Mouse (Mus musculus): ENCODE data around the gene Capn15. TPM values are rescaled to one million over a fixed set of nuclear protein-coding genes. Genes with fewer than 3 reads are reported as not detected.

Capn15 gene
- 23.5 TPM for polyA plus RNA-seq (2015; fragmentation: Illumina TruSeq; extraction: RNeasy Lipid Tissue Mini Kit (QIAGEN cat#74804); ENCODE audit: low read depth, low replicate concordance)

GRCm38 (mm10) chr17:25985306-25986294, at the start of gene Capn15:
Gene Capn15, minus strand, starts transcription at chr17:25985796.

DNA sequence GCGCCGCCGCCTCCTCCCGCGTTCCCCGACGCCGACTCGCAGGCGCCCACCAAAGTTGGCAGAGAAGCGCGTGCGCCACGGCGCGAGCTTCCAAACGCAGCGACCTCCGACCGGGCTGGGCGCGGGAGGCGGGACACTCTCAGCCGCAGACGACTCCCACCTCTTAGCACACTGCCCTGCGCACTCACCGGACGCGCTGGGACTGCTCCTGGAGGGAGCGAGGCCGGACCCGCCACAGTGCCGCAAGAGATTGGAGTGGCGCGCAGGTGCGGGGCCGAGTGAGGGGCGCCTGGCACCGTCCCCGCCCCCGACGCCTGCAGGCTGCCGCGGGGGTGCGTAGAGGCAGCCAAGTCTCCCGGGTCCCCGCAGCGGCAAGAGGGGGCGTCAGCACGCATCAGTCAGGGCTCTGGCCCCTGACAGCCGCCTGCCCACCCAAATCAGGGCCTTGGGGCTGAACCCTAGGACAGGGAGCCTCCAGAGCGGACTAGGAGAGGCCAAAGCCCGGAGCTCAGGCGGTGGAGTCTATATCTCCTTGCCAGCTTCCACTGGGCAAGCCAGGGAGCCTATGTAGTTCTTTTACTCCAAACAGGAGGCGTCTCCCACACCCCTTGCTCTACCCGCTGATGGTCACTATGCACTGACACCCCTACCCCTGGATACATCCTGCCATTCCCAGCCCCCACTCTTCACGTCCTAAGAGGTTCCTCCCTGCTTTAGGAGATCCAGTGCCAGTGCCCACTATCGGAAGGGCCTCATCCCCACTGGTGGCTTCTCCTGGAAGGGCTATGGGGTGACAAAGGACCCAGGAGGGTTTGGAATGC, 33.6 kb downstream of the Capn15 start, which contains the start of gene A930017K11Rik:
TSS of gene A930017K11Rik (minus strand) at position 763 of the 821 bp plus-strand sequence.

DNA sequence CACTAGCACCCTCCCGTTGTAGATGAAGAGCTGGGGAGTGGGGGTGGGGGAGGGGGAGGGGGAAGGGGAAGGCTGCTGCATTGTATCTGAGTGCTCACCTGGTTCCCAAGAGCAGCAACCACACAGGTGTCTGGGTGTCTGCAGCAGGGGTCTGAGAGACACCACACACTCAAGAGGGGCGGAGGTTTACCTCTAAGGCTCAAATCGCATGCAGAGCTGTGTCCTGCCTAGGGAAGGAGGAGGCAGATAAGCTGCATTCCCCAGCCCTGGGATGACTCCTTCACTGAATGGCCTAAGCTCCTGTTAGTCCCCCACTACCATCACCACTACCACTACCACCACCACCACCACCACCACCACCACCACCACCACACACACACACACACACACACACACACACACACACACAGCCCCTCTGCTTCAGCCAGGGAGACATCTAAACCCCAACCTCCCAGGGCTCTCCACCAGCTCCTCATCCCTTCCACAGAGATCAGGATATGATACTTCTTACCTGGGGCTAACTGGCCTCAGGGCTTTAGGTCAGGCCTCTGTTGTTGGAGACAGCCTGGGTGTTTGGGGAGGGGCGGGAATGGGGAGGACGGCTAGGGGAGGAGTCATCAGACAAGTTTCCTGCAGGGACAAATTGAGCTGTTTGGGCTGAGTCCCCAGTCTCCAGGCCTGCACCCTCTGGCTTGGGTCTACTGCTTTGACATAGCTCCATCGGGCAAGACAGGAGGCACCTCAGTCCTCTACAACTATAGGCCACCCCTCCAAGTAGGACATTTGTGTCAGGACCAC, 41.0 kb downstream of the Capn15 start, which contains the start of the genes Pigq and Nhlrc4:
TSS of gene Pigq (minus strand) at position 571 of the 798 bp plus-strand sequence.
TSS of gene Nhlrc4 (minus strand) at position 596 of the 798 bp plus-strand sequence.

DNA sequence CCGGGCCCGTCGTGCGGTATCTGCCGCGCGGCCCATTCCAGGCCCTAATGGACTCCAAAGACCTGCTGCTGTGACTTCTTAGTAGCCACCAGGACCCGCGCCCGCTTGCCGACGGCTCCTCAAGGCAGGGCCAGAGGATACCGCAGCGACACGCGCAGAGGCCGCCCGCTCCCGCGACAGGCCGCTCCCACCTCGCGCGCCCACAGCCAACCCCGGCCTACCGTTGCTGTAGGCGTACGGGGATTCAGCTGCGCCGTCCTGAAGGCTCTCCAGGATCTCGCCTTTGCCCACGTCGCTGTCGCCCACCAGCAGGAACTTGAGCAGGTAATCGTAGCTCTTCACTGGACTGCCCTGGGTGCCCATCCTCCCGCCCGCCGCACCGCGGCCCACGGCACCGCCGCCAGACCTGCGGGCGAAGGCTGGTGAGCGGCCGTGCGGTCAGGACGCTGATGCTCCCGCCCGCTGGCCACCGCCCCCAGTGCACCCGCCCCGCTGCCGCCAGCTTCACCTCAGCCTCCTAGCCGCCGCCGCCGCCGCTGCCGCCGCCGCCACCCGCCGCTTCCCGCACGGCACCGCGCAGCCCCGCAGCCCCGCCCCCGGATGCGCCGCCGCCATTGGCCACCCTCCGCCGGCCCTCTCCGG, 66.3 kb downstream of the Capn15 start, which contains the start of gene Rab40c:
TSS of gene Rab40c (minus strand) at position 584 of the 642 bp plus-strand sequence.

Other genes starting within 250 kb of the Capn15 start
- gene Mslnl, start 249.8 kb downstream of the Capn15 start, polyA plus RNA-seq (2015; fragmentation: Illumina TruSeq; extraction: RNeasy Lipid Tissue Mini Kit (QIAGEN cat#74804); ENCODE audit: low read depth, low replicate concordance), result 0.33 TPM
- 2.9 TPM for gene Msln, start 231.4 kb downstream of the Capn15 start, polyA plus RNA-seq (2015; fragmentation: Illumina TruSeq; extraction: RNeasy Lipid Tissue Mini Kit (QIAGEN cat#74804); ENCODE audit: low read depth, low replicate concordance)
- 32.3 TPM for gene Narfl, start 212.0 kb downstream of the Capn15 start, polyA plus RNA-seq (2015; fragmentation: Illumina TruSeq; extraction: RNeasy Lipid Tissue Mini Kit (QIAGEN cat#74804); ENCODE audit: low read depth, low replicate concordance)
- gene Haghl, start 200.1 kb downstream of the Capn15 start, polyA plus RNA-seq (2015; fragmentation: Illumina TruSeq; extraction: RNeasy Lipid Tissue Mini Kit (QIAGEN cat#74804); ENCODE audit: low read depth, low replicate concordance), result 139 TPM
- gene Ccdc78, start 199.2 kb downstream of the Capn15 start, polyA plus RNA-seq (2015; fragmentation: Illumina TruSeq; extraction: RNeasy Lipid Tissue Mini Kit (QIAGEN cat#74804); ENCODE audit: low read depth, low replicate concordance), result 0.62 TPM
- gene Fam173a, start 192.9 kb downstream of the Capn15 start, polyA plus RNA-seq (2015; fragmentation: Illumina TruSeq; extraction: RNeasy Lipid Tissue Mini Kit (QIAGEN cat#74804); ENCODE audit: low read depth, low replicate concordance), result 88.4 TPM
- 1.7 TPM for gene AC134908.4, start 190.1 kb downstream of the Capn15 start, polyA plus RNA-seq (2015; fragmentation: Illumina TruSeq; extraction: RNeasy Lipid Tissue Mini Kit (QIAGEN cat#74804); ENCODE audit: low read depth, low replicate concordance)
- gene Metrn, start 188.7 kb downstream of the Capn15 start, polyA plus RNA-seq (2015; fragmentation: Illumina TruSeq; extraction: RNeasy Lipid Tissue Mini Kit (QIAGEN cat#74804); ENCODE audit: low read depth, low replicate concordance), result 128 TPM
- gene Fbxl16, start 176.7 kb downstream of the Capn15 start, polyA plus RNA-seq (2015; fragmentation: Illumina TruSeq; extraction: RNeasy Lipid Tissue Mini Kit (QIAGEN cat#74804); ENCODE audit: low read depth, low replicate concordance), result 572 TPM
- 22.9 TPM for gene Wdr24, start 162.2 kb downstream of the Capn15 start, polyA plus RNA-seq (2015; fragmentation: Illumina TruSeq; extraction: RNeasy Lipid Tissue Mini Kit (QIAGEN cat#74804); ENCODE audit: low read depth, low replicate concordance)
- gene Jmjd8, start 156.9 kb downstream of the Capn15 start, polyA plus RNA-seq (2015; fragmentation: Illumina TruSeq; extraction: RNeasy Lipid Tissue Mini Kit (QIAGEN cat#74804); ENCODE audit: low read depth, low replicate concordance), result 42.7 TPM
- gene Stub1, start 152.4 kb downstream of the Capn15 start, polyA plus RNA-seq (2015; fragmentation: Illumina TruSeq; extraction: RNeasy Lipid Tissue Mini Kit (QIAGEN cat#74804); ENCODE audit: low read depth, low replicate concordance), result 169 TPM
- gene Rhbdl1, start 148.5 kb downstream of the Capn15 start, polyA plus RNA-seq (2015; fragmentation: Illumina TruSeq; extraction: RNeasy Lipid Tissue Mini Kit (QIAGEN cat#74804); ENCODE audit: low read depth, low replicate concordance), result 44.6 TPM
- gene Gm20683, start 144.0 kb downstream of the Capn15 start, polyA plus RNA-seq (2015; fragmentation: Illumina TruSeq; extraction: RNeasy Lipid Tissue Mini Kit (QIAGEN cat#74804); ENCODE audit: low read depth, low replicate concordance), result 23.4 TPM
- 84.4 TPM for gene Rhot2, start 140.9 kb downstream of the Capn15 start, polyA plus RNA-seq (2015; fragmentation: Illumina TruSeq; extraction: RNeasy Lipid Tissue Mini Kit (QIAGEN cat#74804); ENCODE audit: low read depth, low replicate concordance)
- 21.2 TPM for gene Wdr90, start 124.3 kb downstream of the Capn15 start, polyA plus RNA-seq (2015; fragmentation: Illumina TruSeq; extraction: RNeasy Lipid Tissue Mini Kit (QIAGEN cat#74804); ENCODE audit: low read depth, low replicate concordance)
- gene Mcrip2, start 117.0 kb downstream of the Capn15 start, polyA plus RNA-seq (2015; fragmentation: Illumina TruSeq; extraction: RNeasy Lipid Tissue Mini Kit (QIAGEN cat#74804); ENCODE audit: low read depth, low replicate concordance), result 19.9 TPM
- gene Mettl26, start 110.7 kb downstream of the Capn15 start, polyA plus RNA-seq (2015; fragmentation: Illumina TruSeq; extraction: RNeasy Lipid Tissue Mini Kit (QIAGEN cat#74804); ENCODE audit: low read depth, low replicate concordance), result 49.7 TPM
- gene Wfikkn1, start 104.9 kb downstream of the Capn15 start, polyA plus RNA-seq (2015; fragmentation: Illumina TruSeq; extraction: RNeasy Lipid Tissue Mini Kit (QIAGEN cat#74804); ENCODE audit: low read depth, low replicate concordance), result 0.33 TPM
- gene Rab40c, start 66.1 kb downstream of the Capn15 start, polyA plus RNA-seq (2015; fragmentation: Illumina TruSeq; extraction: RNeasy Lipid Tissue Mini Kit (QIAGEN cat#74804); ENCODE audit: low read depth, low replicate concordance), result 40.3 TPM
- 95.8 TPM for gene Pigq, start 40.9 kb downstream of the Capn15 start, polyA plus RNA-seq (2015; fragmentation: Illumina TruSeq; extraction: RNeasy Lipid Tissue Mini Kit (QIAGEN cat#74804); ENCODE audit: low read depth, low replicate concordance)
- 0.42 TPM for gene Nhlrc4, start 40.8 kb downstream of the Capn15 start, polyA plus RNA-seq (2015; fragmentation: Illumina TruSeq; extraction: RNeasy Lipid Tissue Mini Kit (QIAGEN cat#74804); ENCODE audit: low read depth, low replicate concordance)
- gene A930017K11Rik, start 33.2 kb downstream of the Capn15 start, polyA plus RNA-seq (2015; fragmentation: Illumina TruSeq; extraction: RNeasy Lipid Tissue Mini Kit (QIAGEN cat#74804); ENCODE audit: low read depth, low replicate concordance), result 0.97 TPM
- gene Rab11fip3, start 83.8 kb upstream of the Capn15 start, polyA plus RNA-seq (2015; fragmentation: Illumina TruSeq; extraction: RNeasy Lipid Tissue Mini Kit (QIAGEN cat#74804); ENCODE audit: low read depth, low replicate concordance), result 54.5 TPM
- 35.9 TPM for gene Decr2, start 104.5 kb upstream of the Capn15 start, polyA plus RNA-seq (2015; fragmentation: Illumina TruSeq; extraction: RNeasy Lipid Tissue Mini Kit (QIAGEN cat#74804); ENCODE audit: low read depth, low replicate concordance)
- gene Nme4, start 109.8 kb upstream of the Capn15 start, polyA plus RNA-seq (2015; fragmentation: Illumina TruSeq; extraction: RNeasy Lipid Tissue Mini Kit (QIAGEN cat#74804); ENCODE audit: low read depth, low replicate concordance), result 4.6 TPM
- 11.9 TPM for gene Tmem8, start 127.5 kb upstream of the Capn15 start, polyA plus RNA-seq (2015; fragmentation: Illumina TruSeq; extraction: RNeasy Lipid Tissue Mini Kit (QIAGEN cat#74804); ENCODE audit: low read depth, low replicate concordance)
- gene Mrpl28, start 137.7 kb upstream of the Capn15 start, polyA plus RNA-seq (2015; fragmentation: Illumina TruSeq; extraction: RNeasy Lipid Tissue Mini Kit (QIAGEN cat#74804); ENCODE audit: low read depth, low replicate concordance), result 130 TPM
- 19.8 TPM for gene Axin1, start 152.9 kb upstream of the Capn15 start, polyA plus RNA-seq (2015; fragmentation: Illumina TruSeq; extraction: RNeasy Lipid Tissue Mini Kit (QIAGEN cat#74804); ENCODE audit: low read depth, low replicate concordance)
- 0.55 TPM for gene Pdia2, start 213.3 kb upstream of the Capn15 start, polyA plus RNA-seq (2015; fragmentation: Illumina TruSeq; extraction: RNeasy Lipid Tissue Mini Kit (QIAGEN cat#74804); ENCODE audit: low read depth, low replicate concordance)
- 56.2 TPM for gene Rgs11, start 217.2 kb upstream of the Capn15 start, polyA plus RNA-seq (2015; fragmentation: Illumina TruSeq; extraction: RNeasy Lipid Tissue Mini Kit (QIAGEN cat#74804); ENCODE audit: low read depth, low replicate concordance)
- gene Arhgdig, start 222.0 kb upstream of the Capn15 start, polyA plus RNA-seq (2015; fragmentation: Illumina TruSeq; extraction: RNeasy Lipid Tissue Mini Kit (QIAGEN cat#74804); ENCODE audit: low read depth, low replicate concordance), result 128 TPM

Measured in brain, adult 10 weeks (tissue).